Mouse (Mus musculus): Measurements from ENCODE around the gene Ptms. TPM values are rescaled to one million over a fixed set of nuclear protein-coding genes. Genes with fewer than 3 reads are reported as not detected.

The Ptms gene
- polyA plus RNA-seq, 2 experiments = 306 to 1,126 TPM

DNA sequence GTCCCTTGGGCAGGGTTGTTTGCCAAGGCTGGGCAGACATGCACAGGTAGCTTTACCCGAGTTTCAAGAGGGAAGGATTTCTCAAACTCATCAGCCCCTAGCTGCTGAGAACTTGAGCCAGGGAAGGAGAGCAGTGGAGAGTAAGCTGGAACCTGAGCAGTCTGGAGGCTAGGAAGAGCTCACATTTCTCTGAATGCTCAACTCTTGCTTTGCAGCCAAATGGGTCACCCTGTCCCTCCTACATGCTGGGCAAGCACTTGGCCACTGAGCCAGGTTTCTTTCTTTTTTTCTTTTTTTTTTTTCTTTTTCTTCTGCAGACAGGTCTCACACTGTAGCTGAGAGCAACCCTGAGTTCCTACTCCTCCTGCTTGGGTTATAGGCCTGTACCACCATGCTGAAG, 16.8 kb upstream of the Ptms start:
- H3K36me3 ChIP-seq (ENCODE audit: control insufficient read depth, insufficient read depth, low read length) = peaks cover 73% of the 10 kb centered on the region
- no peak for ATAC-seq (ENCODE audit: low FRiP score, low read depth)

DNA sequence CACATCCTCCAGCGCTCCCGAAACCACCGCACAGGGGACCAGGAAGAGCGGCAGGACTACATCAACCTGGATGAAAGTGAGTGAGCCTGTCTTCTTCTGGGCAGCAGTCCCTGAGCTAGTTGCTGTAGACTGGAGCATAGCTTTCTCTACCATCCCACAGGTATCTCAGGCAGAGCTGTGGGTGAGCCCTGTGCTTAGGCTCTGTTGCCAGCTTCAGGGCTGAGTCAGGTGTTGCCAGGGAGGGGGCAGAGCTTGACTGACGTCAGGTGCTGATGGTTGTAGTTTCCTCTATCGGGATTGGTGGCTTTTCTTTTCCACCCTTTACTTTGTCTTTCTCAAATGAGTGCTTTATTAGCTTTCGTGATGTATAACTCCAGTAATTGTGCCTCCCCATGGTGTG, 14.8 kb upstream of the Ptms start:
- no peak for TF ChIP-seq POLR2A (IDR thresholded peaks at IDR 0.05; ENCODE audit: borderline replicate concordance, extremely low read depth, insufficient read depth, insufficient read length)
- ATAC-seq (ENCODE audit: low FRiP score, low read depth) = no peak
- Histone ChIP-seq H3K27ac (replicated peaks; ENCODE audit: low read depth, low read length) (no peak overlapping the region), H3K4me3 (replicated peaks; ENCODE audit: low read length) (no peak overlapping the region), H3K9me3 (ENCODE audit: control insufficient read depth, low read length) (no peaks in the 10 kb centered on the region), H3K9ac (ENCODE audit: low read depth, low read length, severe bottlenecking) (no peak overlapping the region), H3K36me3 (ENCODE audit: control insufficient read depth, insufficient read depth, low read length) (peaks cover 68% of the 10 kb centered on the region), H3K4me2 (replicated peaks; ENCODE audit: low read depth, low read length, severe bottlenecking) (no peak overlapping the region), H3K27me3 (ENCODE audit: control insufficient read depth, insufficient read depth, low read length) (no peaks in the 10 kb centered on the region), H3K4me1 (ENCODE audit: control insufficient read depth, insufficient read depth, low read length) (peaks cover 16% of the 10 kb centered on the region)
- DNase-seq (ENCODE audit: low spot score) = no peak
- WGBS = 94% methylated on average over 7 of the region's 7 CpGs

More for the DNA sequence above, 16.8 kb upstream of the Ptms start:
- H3K27ac ChIP-seq (replicated peaks; ENCODE audit: low read depth, low read length) = no peak overlapping the region
- H3K4me2 ChIP-seq (replicated peaks; ENCODE audit: low read depth, low read length, severe bottlenecking) = no peak overlapping the region
- no peaks in the 10 kb centered on the region for H3K27me3 ChIP-seq (ENCODE audit: control insufficient read depth, insufficient read depth, low read length)
- DNase-seq (ENCODE audit: low spot score) = no peak
- H3K9me3 ChIP-seq (ENCODE audit: control insufficient read depth, low read length) = no peaks in the 10 kb centered on the region
- no peak overlapping the region for H3K4me3 ChIP-seq (replicated peaks; ENCODE audit: low read length)
- H3K9ac ChIP-seq (ENCODE audit: low read depth, low read length, severe bottlenecking) = no peak overlapping the region
- TF ChIP-seq POLR2A (IDR thresholded peaks at IDR 0.05; ENCODE audit: borderline replicate concordance, extremely low read depth, insufficient read depth, insufficient read length) = no peak
- WGBS = 94% methylated on average over 1 of the region's 1 CpGs
- 0 out of 2 replicates have a peak, but pooled peaks cover 6% of the 10 kb centered on the region for H3K4me1 ChIP-seq (ENCODE audit: control insufficient read depth, insufficient read depth, low read length)

DNA sequence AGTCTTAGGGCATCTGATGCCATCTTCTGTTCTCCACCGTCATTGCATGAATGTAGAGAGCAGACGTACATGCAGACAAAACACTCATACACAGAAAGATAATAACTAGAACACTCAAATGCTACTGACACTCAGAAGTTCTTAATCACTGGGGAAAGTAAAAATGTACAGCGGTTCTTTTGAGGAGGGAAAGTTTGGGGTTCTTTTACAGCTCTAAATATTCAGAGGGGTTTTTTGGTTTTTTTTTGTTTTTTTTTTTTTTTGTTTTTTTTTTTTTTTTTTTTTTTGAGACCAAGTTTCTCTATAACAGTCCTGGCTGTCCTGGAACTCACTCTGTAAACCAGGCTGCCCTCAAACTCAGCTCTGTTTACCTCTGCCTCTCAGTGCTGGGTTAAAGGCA, 13.2 kb upstream of the Ptms start:
- peak overlapping the region; percentile 95; the same call in 1 of the 2 replicates for H3K4me3 ChIP-seq (replicated peaks; ENCODE audit: low read length)

DNA sequence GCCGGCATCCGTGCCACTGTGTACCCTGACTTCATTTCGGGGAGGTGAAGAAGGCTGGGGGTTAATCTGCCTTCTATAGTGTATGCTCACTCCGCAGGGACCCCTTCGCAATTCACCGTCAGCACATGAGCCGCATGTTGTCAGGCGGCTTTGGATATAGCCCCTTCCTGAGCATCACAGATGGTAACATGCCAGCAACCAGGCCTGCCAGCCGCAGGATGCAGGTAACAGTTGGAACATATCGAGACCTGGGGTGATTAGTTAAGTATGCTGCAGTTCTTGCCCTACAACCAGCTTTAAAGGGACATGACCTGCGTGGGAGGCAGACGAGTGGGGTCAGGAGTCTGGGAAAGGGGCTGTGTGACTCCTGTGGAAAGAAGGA, 12.4 kb upstream of the Ptms start:
- TF ChIP-seq POLR2A (IDR thresholded peaks at IDR 0.05; ENCODE audit: borderline replicate concordance, extremely low read depth, insufficient read depth, insufficient read length) = no peak
- no peaks in the 10 kb centered on the region for H3K27me3 ChIP-seq (ENCODE audit: control insufficient read depth, insufficient read depth, low read length)
- H3K4me1 ChIP-seq (ENCODE audit: control insufficient read depth, insufficient read depth, low read length) = peaks cover 16% of the 10 kb centered on the region
- peaks cover 50% of the 10 kb centered on the region for H3K36me3 ChIP-seq (ENCODE audit: control insufficient read depth, insufficient read depth, low read length)
- 44% methylated on average over 12 of the region's 12 CpGs for WGBS
- no peak for DNase-seq (ENCODE audit: low spot score)
- H3K9ac ChIP-seq (ENCODE audit: low read depth, low read length, severe bottlenecking) = peak overlapping the region; percentile 93
- H3K27ac ChIP-seq (replicated peaks; ENCODE audit: low read depth, low read length) = peak overlapping the region; percentile 96
- H3K4me3 ChIP-seq (replicated peaks; ENCODE audit: low read length) = peak overlapping the region; percentile 95
- ATAC-seq (ENCODE audit: low FRiP score, low read depth) = no peak
- H3K4me2 ChIP-seq (replicated peaks; ENCODE audit: low read depth, low read length, severe bottlenecking) = peak overlapping the region; percentile 85
- H3K9me3 ChIP-seq (ENCODE audit: control insufficient read depth, low read length) = no peaks in the 10 kb centered on the region

More for the DNA sequence above, 13.2 kb upstream of the Ptms start:
- Histone ChIP-seq H3K27ac (replicated peaks; ENCODE audit: low read depth, low read length) (no peak overlapping the region), H3K27me3 (ENCODE audit: control insufficient read depth, insufficient read depth, low read length) (no peaks in the 10 kb centered on the region), H3K9me3 (ENCODE audit: control insufficient read depth, low read length) (no peaks in the 10 kb centered on the region), H3K4me2 (replicated peaks; ENCODE audit: low read depth, low read length, severe bottlenecking) (peak overlapping the region; percentile 85; the same call in 1 of the 2 replicates), H3K9ac (ENCODE audit: low read depth, low read length, severe bottlenecking) (no peak overlapping the region), H3K4me1 (ENCODE audit: control insufficient read depth, insufficient read depth, low read length) (peaks cover 16% of the 10 kb centered on the region), H3K36me3 (ENCODE audit: control insufficient read depth, insufficient read depth, low read length) (peaks cover 58% of the 10 kb centered on the region)
- WGBS = 91% methylated on average over 3 of the region's 3 CpGs
- no peak for ATAC-seq (ENCODE audit: low FRiP score, low read depth)
- no peak for DNase-seq (ENCODE audit: low spot score)
- TF ChIP-seq POLR2A (IDR thresholded peaks at IDR 0.05; ENCODE audit: borderline replicate concordance, extremely low read depth, insufficient read depth, insufficient read length) = no peak

DNA sequence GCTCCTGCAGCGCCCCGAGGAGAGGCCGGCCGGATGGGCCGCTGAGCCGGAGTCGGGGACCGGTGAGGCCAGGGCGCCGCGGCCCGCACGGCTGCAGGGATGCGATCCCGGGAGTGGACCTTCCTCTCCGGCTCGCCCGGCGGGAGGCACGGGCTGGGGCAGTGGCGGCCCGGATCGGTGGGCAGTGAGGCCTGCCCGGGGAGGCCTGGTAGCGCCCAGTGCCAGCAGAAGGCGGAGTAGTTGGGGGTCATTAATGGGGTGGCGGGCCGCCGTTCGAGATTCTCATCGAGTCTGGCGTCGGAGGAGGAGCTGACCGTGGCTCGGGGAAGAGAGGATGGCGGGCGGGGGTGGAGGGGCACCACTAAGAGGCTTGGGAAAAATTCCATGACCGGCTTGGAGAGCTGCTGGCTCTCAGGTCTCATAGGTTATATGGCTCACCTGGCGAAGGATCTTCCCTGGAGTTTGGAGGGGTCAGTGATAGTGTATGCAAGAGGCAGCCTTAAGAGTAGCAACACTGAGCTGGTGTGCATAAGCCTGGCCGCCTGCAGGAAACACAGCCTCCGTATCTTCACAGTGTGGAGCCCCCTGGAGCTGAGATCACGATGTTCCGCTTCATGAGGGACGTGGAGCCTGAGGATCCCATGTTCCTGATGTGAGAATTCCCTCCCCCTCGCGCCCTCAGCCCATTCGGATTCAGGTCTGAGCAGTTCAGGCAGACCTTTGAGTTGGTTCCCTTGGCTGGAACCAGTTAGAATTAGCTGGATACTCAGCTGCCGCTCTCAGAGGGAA, 11.8 kb upstream of the Ptms start:
- peak overlapping the region; percentile 95 for H3K4me3 ChIP-seq (replicated peaks; ENCODE audit: low read length)
- WGBS = 2% methylated on average over 31 of the region's 48 CpGs
- H3K4me1 ChIP-seq (ENCODE audit: control insufficient read depth, insufficient read depth, low read length) = peaks cover 16% of the 10 kb centered on the region
- DNase-seq (ENCODE audit: low spot score) = peak; percentile 32
- H3K9me3 ChIP-seq (ENCODE audit: control insufficient read depth, low read length) = no peaks in the 10 kb centered on the region
- no peaks in the 10 kb centered on the region for H3K27me3 ChIP-seq (ENCODE audit: control insufficient read depth, insufficient read depth, low read length)
- peak; percentile 10 for ATAC-seq (ENCODE audit: low FRiP score, low read depth)
- H3K27ac ChIP-seq (replicated peaks; ENCODE audit: low read depth, low read length) = peak overlapping the region; percentile 96
- no peak for TF ChIP-seq POLR2A (IDR thresholded peaks at IDR 0.05; ENCODE audit: borderline replicate concordance, extremely low read depth, insufficient read depth, insufficient read length)
- peak overlapping the region; percentile 85 for H3K4me2 ChIP-seq (replicated peaks; ENCODE audit: low read depth, low read length, severe bottlenecking)
- peak overlapping the region; percentile 93 for H3K9ac ChIP-seq (ENCODE audit: low read depth, low read length, severe bottlenecking)
- peaks cover 44% of the 10 kb centered on the region for H3K36me3 ChIP-seq (ENCODE audit: control insufficient read depth, insufficient read depth, low read length)
